Mouse (Mus musculus): Measurements from ENCODE around the gene Ldha.

GRCm38 (mm10) chr7:46853365-46853764 is 12.1 kb downstream of the Ldha start:
- TF ChIP-seq CTCF (IDR thresholded peaks at IDR 0.05; ENCODE audit: borderline replicate concordance, insufficient read depth, low read length), result no peak
- TF ChIP-seq POLR2A (IDR thresholded peaks at IDR 0.05; ENCODE audit: low read depth, low read length), result no peak

All from embryonic fibroblast, embryonic 13.5 days (primary cell).